Mouse (Mus musculus): ENCODE measurements around the gene Otof. TPM values are rescaled to one million over a fixed set of nuclear protein-coding genes. Genes with fewer than 3 reads are reported as not detected.

The Otof gene
- total RNA-seq (2021) = under 1 TPM; 0.10 to 0.14 TPM
- long read RNA-seq, experiment 1 = 0 reads
- long read RNA-seq, experiment 2 = 0 reads

GRCm38 (mm10) chr5:30461821-30462220 lies at the start of gene Otof:
Gene Otof, minus strand, starts transcription at chr5:30461932.
- no peak within 1 kb of the TSS for H3K4me3 ChIP-seq
- H3K27ac ChIP-seq = no peak within 1 kb of the TSS
- TF ChIP-seq CTCF (IDR thresholded peaks at IDR 0.05) = no peak
- intact Hi-C loops (cut with DNase I) = no loop called here
- peak; percentile 27 for DNase-seq

GRCm38 (mm10) chr5:30497299-30497698 lies 35.6 kb upstream of the Otof start:
- intact Hi-C loops (cut with DNase I) = no loop called here
- Histone ChIP-seq H3K4me3 (no peak overlapping the region), H3K27ac (no peak overlapping the region)
- TF ChIP-seq CTCF (IDR thresholded peaks at IDR 0.05) = no peak
- no peak for DNase-seq

- DNase-seq = no peak
- Histone ChIP-seq H3K4me3 (no peak overlapping the region), H3K27ac (no peak overlapping the region)
- intact Hi-C loops (cut with DNase I) = no loop called here
- TF ChIP-seq CTCF (IDR thresholded peaks at IDR 0.05) = no peak
Observed at GRCm38 (mm10) chr5:30496821-30497220, 35.1 kb upstream of the Otof start.

GRCm38 (mm10) chr5:30495288-30495687 lies 33.6 kb upstream of the Otof start:
- no peak overlapping the region for H3K27ac ChIP-seq
- H3K4me3 ChIP-seq = no peak overlapping the region
- no peak for TF ChIP-seq CTCF (IDR thresholded peaks at IDR 0.05)
- DNase-seq = no peak
- intact Hi-C loops (cut with DNase I) = no loop called here

- no peak overlapping the region for H3K4me3 ChIP-seq
- no peak overlapping the region for H3K27ac ChIP-seq
- DNase-seq = no peak
- TF ChIP-seq CTCF (IDR thresholded peaks at IDR 0.05) = no peak
- intact Hi-C loops (cut with DNase I) = no loop called here
Observed at GRCm38 (mm10) chr5:30494606-30495005, 32.9 kb upstream of the Otof start.

GRCm38 (mm10) chr5:30493723-30494122 lies 32.0 kb upstream of the Otof start:
- no peak for DNase-seq

GRCm38 (mm10) chr5:30490845-30491244 lies 29.1 kb upstream of the Otof start:
- TF ChIP-seq CTCF (IDR thresholded peaks at IDR 0.05) = no peak
- H3K4me3 ChIP-seq = no peak overlapping the region
- intact Hi-C loops (cut with DNase I) = no loop called here

More at GRCm38 (mm10) chr5:30493723-30494122, 32.0 kb upstream of the Otof start:
- TF ChIP-seq CTCF (IDR thresholded peaks at IDR 0.05) = no peak
- Histone ChIP-seq H3K27ac (no peak overlapping the region), H3K4me3 (no peak overlapping the region)
- intact Hi-C loops (cut with DNase I) = no loop called here

GRCm38 (mm10) chr5:30490215-30490614 lies 28.5 kb upstream of the Otof start:
- intact Hi-C loops (cut with DNase I) = no loop called here
- no peak for TF ChIP-seq CTCF (IDR thresholded peaks at IDR 0.05)
- H3K4me3 ChIP-seq = no peak overlapping the region
- DNase-seq = no peak
- no peak overlapping the region for H3K27ac ChIP-seq

More at GRCm38 (mm10) chr5:30490845-30491244, 29.1 kb upstream of the Otof start:
- H3K27ac ChIP-seq = no peak overlapping the region
- no peak for DNase-seq

GRCm38 (mm10) chr5:30485136-30485535 lies 23.4 kb upstream of the Otof start:
- no peak for TF ChIP-seq CTCF (IDR thresholded peaks at IDR 0.05)
- intact Hi-C loops (cut with DNase I) = no loop called here
- no peak for DNase-seq
- H3K4me3 ChIP-seq = no peak overlapping the region
- no peak overlapping the region for H3K27ac ChIP-seq

- Histone ChIP-seq H3K4me3 (no peak overlapping the region), H3K27ac (no peak overlapping the region)
- intact Hi-C loops (cut with DNase I) = loop anchor here (5.0 kb wide), 1 partner anchor 62 kb away; no protein-coding TSS in a partner anchor
- TF ChIP-seq CTCF (IDR thresholded peaks at IDR 0.05) = no peak
- no peak for DNase-seq
Observed at GRCm38 (mm10) chr5:30484591-30484990, 22.9 kb upstream of the Otof start.

- TF ChIP-seq CTCF (IDR thresholded peaks at IDR 0.05) = no peak
- no peak for DNase-seq
- Histone ChIP-seq H3K27ac (no peak overlapping the region), H3K4me3 (no peak overlapping the region)
- intact Hi-C loops (cut with DNase I) = loop anchor here (2.0 to 5.0 kb wide), 3 partner anchors 61 to 271 kb away; no protein-coding TSS in a partner anchor
Observed at GRCm38 (mm10) chr5:30483533-30483932, 21.8 kb upstream of the Otof start.

GRCm38 (mm10) chr5:30482319-30482718 lies 20.6 kb upstream of the Otof start:
- intact Hi-C loops (cut with DNase I) = loop anchor here (2.0 to 5.0 kb wide), 3 partner anchors 60 to 270 kb away; no protein-coding TSS in a partner anchor
- peak; percentile 66 for TF ChIP-seq CTCF (IDR thresholded peaks at IDR 0.05)
- peak; percentile 70 for DNase-seq
- no peak overlapping the region for H3K27ac ChIP-seq
- H3K4me3 ChIP-seq = no peak overlapping the region

- no peak overlapping the region for H3K27ac ChIP-seq
- H3K4me3 ChIP-seq = no peak overlapping the region
- peak; percentile 77 for TF ChIP-seq CTCF (IDR thresholded peaks at IDR 0.05)
- no peak for DNase-seq
- intact Hi-C loops (cut with DNase I) = no loop called here
Observed at GRCm38 (mm10) chr5:30476534-30476933, 14.8 kb upstream of the Otof start.

- Histone ChIP-seq H3K27ac (no peak overlapping the region), H3K4me3 (no peak overlapping the region)
- intact Hi-C loops (cut with DNase I) = no loop called here
- no peak for TF ChIP-seq CTCF (IDR thresholded peaks at IDR 0.05)
- DNase-seq = no peak
Observed at GRCm38 (mm10) chr5:30472148-30472547, 10.4 kb upstream of the Otof start.

All from gastrocnemius, adult 2 months (tissue).